Mouse (Mus musculus) embryonic fibroblast, embryonic 13.5 days (primary cell): ENCODE data around the gene Sel1l3.

ENCODE experiments used
- CTCF ChIP-seq: IDR thresholded peaks from 2 replicates; pipeline ENCODE4 v1.5.1; 2011; ENCODE audit warnings: mild to moderate bottlenecking, control low read depth, low read length, moderate library complexity, borderline replicate concordance; ENCODE audit not compliant: insufficient read depth
- POLR2A ChIP-seq: IDR thresholded peaks from 2 replicates; pipeline ENCODE4 v1.6.1; 2011; ENCODE audit warnings: low read depth, mild to moderate bottlenecking, control low read depth, low read length, moderate library complexity

GRCm38 (mm10) chr5:53114616-53115267 is 99.0 kb downstream of the Sel1l3 start:
- TF ChIP-seq POLR2A (no peak), CTCF (no peak)
